Mouse (Mus musculus): ENCODE data around the gene Klhl22. TPM values are rescaled to one million over a fixed set of nuclear protein-coding genes. Genes with fewer than 3 reads are reported as not detected.

Gene Klhl22
- total RNA-seq, 2 experiments from 2014 or later: 108 TPM

DNA sequence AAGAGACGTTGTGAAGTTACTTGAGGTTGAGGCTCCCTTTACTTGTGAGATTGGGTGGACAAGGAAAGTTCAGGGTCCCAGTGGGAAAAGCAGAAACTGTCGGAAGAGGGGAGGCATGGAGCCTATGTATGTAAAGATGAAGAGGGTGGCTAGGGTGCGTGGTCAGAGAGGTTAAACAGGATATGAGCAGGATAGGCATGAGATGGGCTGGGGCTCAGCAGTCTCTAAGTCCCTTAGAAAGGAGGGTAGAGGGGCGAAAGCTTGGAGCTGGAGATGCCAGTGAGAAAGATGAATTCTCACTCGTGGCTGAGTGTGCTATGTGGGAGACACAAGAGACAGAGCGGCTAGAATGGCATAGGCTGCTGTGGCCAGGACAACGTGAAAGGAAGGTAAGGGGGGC, 73.4 kb downstream of the Klhl22 start, which contains the start of gene B830017H08Rik:
B830017H08Rik (plus strand) TSS at position 301 of the 400 bp plus-strand sequence.
- no peak for DNase-seq (ENCODE audit: low spot score in 2 of 2)

DNA sequence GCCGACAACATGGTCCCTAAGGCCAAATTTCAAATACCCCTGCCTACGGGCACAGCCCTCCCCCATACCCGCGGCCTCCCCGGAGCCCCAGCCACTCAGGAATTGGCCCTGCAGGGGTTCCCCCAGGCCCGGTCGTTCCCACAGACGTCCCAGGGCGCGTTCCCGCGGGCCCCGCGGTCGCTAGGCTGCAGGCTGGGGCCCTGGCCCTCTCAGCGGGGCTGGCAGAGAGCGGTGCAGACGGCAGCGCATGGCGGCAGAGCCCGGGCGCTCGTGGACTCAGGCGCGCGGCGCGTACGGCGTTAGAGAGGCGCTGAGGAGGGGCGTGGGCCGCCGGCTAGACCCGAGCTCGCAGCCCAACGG, 73.9 kb downstream of the Klhl22 start:
- peak in 1 of 2 experiments; percentile 54 for DNase-seq (ENCODE audit: low spot score in 2 of 2)

DNA sequence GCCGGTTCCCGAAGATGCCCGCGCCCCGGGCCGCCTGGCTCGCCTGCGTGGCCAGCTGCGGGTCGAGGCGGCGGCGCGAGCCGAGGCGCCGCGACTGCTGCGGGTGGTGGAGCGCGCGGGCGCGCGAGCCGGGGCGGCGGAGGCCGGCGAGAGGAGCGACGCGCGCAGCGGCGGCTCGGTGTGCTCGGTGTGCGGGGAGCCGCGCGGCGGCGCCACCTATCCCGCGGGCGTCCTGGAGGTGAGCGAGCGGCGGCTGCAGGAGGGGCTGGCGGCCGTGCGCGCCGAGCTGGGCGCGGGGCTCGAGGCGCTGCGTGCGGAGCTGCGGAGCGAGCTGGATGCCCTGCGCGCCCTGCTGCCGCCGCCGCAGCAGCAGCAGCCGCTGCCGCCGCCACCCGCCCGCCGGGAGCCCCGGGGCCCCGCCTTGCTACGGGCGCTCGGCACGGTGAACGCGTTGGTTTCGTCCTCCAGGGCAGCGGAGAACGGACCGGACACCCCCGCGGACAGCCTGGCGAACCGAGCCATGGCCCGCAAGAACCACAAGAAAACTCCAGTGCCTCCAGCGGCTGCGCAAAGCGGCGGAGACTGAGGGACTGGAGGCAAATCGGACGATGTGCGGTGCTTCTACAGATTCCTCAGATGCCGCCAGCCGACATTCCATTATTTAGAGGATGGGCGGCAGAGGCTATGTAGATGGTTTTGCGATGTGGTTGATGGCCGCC, 74.4 kb downstream of the Klhl22 start:
- DNase-seq (ENCODE audit: low spot score in 2 of 2): peak; percentile 61 to 71

DNA sequence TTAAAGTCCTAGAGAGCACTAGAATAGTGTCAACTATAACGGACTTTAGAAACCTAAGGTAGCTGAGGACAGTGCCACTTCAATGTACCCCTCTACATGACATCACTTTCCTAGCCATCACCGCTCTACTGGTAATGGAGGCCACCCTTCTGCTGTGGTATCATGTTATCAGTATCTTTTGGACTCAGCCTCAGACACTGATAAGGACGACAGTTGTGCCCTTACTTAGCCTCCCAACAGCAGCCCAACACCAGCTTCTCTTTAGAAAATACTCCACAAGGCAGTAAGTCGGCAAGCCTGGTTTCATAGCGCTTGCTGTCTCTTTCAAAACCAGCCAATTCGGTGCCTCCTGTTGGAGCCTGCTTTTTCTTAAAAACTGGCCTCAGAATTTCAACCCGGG, 75.1 kb downstream of the Klhl22 start:
- DNase-seq (ENCODE audit: low spot score in 2 of 2): no peak

DNA sequence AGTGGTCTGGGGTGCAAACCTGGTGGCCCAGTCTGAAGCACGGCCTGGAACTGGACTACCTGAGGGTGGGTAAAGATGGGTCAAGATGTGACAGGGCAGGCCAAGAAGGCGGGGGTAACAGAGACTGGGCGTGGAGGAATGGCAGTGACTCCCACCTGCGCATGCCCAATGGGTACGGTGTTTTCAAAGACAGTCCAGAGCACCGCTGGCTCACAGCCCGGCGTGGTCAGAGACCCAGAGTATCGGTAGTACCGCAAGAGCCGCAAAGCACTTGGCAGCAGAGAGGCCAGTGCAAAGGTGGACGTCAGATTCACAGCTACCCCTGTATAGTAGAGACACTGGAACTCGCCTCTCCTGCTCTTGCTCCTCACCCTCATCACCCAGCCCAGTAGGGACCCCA, 76.1 kb downstream of the Klhl22 start:
- no peak for DNase-seq (ENCODE audit: low spot score in 2 of 2)

DNA sequence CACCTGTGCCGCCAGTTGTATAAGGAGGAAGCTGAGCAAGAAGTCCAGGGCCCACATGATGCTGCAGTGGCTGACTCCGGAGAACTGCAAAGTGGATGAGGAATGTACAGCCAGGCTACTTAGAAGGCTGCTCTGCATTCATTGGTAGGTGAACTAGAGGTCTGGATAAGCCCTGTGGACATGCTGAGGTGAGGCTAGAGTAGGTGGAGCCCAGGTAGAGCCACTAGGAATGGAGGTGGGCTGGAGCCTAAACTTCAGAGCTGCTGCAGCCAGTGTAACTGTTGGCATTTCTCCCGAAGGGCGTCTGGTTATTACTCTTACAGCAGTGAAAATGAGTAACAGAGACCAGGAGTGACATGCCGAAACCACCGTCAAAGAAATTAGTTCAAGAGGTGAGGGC, 78.6 kb downstream of the Klhl22 start, which contains the start of gene Car15:
Car15 (minus strand) TSS at position 314 of the 400 bp plus-strand sequence.
- no peak for DNase-seq (ENCODE audit: low spot score in 2 of 2)

DNA sequence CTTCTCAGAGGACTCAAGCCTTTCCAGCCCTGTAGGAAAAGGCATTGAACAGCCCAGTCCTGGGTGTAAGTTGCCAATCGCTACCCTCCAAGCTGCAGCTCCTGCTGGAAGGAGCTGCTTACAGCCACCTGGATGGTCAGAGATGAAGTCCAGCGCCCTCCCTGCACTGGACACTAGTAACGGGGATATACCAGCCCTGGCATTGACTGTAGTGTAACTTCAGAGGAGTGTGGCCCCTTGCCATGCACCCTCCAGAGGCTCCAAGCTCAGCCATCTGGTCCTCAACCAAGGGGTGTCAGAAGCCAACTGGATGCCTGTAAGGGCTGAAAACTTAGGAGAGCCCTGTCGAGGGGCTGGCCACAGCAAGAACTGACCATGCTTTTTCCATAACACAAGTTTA, 80.6 kb downstream of the Klhl22 start:
- no peak for DNase-seq (ENCODE audit: low spot score in 2 of 2)

DNA sequence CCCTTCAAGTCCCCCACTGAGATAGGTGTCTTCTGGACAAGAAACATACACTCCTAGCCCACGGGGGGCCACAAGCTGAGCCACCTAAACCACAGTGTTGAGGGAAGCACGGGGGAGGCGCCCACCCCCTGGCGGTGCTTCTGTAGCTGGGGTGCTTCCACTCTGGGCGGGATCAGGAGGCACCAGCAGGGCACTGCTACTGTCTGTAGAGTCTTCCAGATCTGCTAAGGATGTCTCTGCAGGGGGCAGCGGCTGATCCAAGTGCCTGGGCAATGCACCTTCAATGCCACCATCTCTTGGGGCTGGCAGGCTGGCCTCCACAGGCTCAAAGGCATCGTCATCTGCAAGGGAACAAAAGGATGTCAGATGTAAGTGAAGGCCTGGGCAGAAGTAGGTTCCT, 83.0 kb downstream of the Klhl22 start:
- DNase-seq (ENCODE audit: low spot score in 2 of 2): no peak

Other genes starting within 250 kb of the Klhl22 start
- 10 to 100 TPM; 33.1 to 38.2 TPM for gene Thap7, start 228.5 kb upstream of the Klhl22 start, total RNA-seq (2021)
- gene Lrrc74b, start 198.4 kb upstream of the Klhl22 start, total RNA-seq (2021): 1 to 10 TPM; 1.7 to 2.4 TPM
- gene P2rx6, start 197.7 kb upstream of the Klhl22 start, total RNA-seq (2021): 1 to 10 TPM in 1 of 2 experiments, under 1 TPM in 1; 0.58 to 1.1 TPM
- gene Slc7a4, start 176.4 kb upstream of the Klhl22 start, total RNA-seq (2021): 10 to 100 TPM; 75.7 to 77.6 TPM
- 10 to 100 TPM; 39.7 to 46.6 TPM for gene Smpd4, start 140.3 kb upstream of the Klhl22 start, total RNA-seq (2021)
- 10 to 100 TPM; 40.5 to 42.3 TPM for gene Ccdc74a, start 113.1 kb upstream of the Klhl22 start, total RNA-seq (2021)
- 10 to 100 TPM; 66.2 to 69.6 TPM for gene Med15, start 26.7 kb upstream of the Klhl22 start, total RNA-seq (2021)
- gene Scarf2, start 37.7 kb downstream of the Klhl22 start, total RNA-seq (2021): 1 to 10 TPM; 4.7 to 5.0 TPM
- 1 to 10 TPM; 4.5 to 5.8 TPM for gene B830017H08Rik, start 73.5 kb downstream of the Klhl22 start, total RNA-seq (2021)
- 1 to 10 TPM; 7.5 to 9.2 TPM for gene Car15, start 78.7 kb downstream of the Klhl22 start, total RNA-seq (2021)
- 1 to 10 TPM; 1.3 to 1.7 TPM for gene Gm20518, start 132.1 kb downstream of the Klhl22 start, total RNA-seq (2021)
- under 1 TPM in 1 of 2 experiments, not detected in 1; 0.09 TPM for gene Tssk1, start 134.6 kb downstream of the Klhl22 start, total RNA-seq (2021)
- 100 to 1,000 TPM; 109 to 114 TPM for gene Dgcr2, start 138.9 kb downstream of the Klhl22 start, total RNA-seq (2021)
- not detected for gene Tssk2, start 139.0 kb downstream of the Klhl22 start, total RNA-seq (2021)
- 10 to 100 TPM; 31.7 to 33.5 TPM for gene Ess2, start 151.7 kb downstream of the Klhl22 start, total RNA-seq (2021)
- not detected for gene Gsc2, start 155.4 kb downstream of the Klhl22 start, total RNA-seq (2021)
- gene Slc25a1, start 168.6 kb downstream of the Klhl22 start, total RNA-seq (2021): 10 to 100 TPM; 78.3 to 87.2 TPM
- gene Vpreb2, start 220.8 kb downstream of the Klhl22 start, total RNA-seq (2021): not detected

Data from layer of hippocampus, postnatal 10 days (tissue).